Mouse (Mus musculus): Measurements from ENCODE around the gene Acoxl.

- TF ChIP-seq GATA1 (IDR thresholded peaks at IDR 0.05; ENCODE audit: low read length) (no peak), TAL1 (IDR thresholded peaks at IDR 0.05; ENCODE audit: low read length) (no peak)
Observed at GRCm38 (mm10) chr2:128038259-128038890, 199.7 kb downstream of the Acoxl start.

All from erythroblast, embryonic 14.5 days (primary cell).